ENCODE assay signal across 19 mouse cellular contexts in the genomic region with DNA sequence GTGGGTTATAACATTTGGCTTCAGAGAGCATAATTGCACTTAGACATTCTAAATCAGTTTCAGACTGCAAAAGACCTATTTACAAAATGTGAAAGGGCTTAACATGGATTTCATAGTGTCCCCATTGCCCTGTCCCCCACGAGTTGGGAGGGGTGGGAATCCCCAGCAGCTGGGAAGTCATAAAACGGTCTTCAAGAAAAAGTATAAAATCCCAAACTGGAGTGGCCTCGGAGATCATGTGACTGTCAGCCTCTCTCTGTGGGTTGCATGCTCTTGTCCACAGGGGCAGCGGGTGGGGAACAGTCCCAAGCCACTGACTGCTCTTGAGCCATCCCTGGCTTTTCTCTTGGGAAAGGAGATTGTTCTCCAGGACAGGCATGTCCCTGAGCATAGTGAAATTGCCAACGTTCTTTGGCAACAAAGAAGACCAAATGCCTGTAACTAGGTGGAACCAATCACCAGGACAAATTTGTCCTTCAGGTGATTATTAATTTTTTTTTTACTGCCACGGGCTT. TPM values are rescaled to one million over a fixed set of nuclear protein-coding genes. Genes with fewer than 3 reads are reported as not detected.
DNase-seq lines count a peak whose midpoint lies in the region; ATAC-seq and TF ChIP-seq lines count a peak whose summit lies in the region.
"Had no signal": no experiment of that assay in that cellular context is flagged by ENCODE, and none has a peak within 500 bp of the region (broad histone marks: within the 10 kb centered on the region; RNA-seq: fewer than 3 reads in every experiment).

No protein-coding gene starts in this region.

- no peaks in the 10 kb centered on the region for H3K27me3 ChIP-seq in heart, embryonic 15.5 days
- no peaks in the 10 kb centered on the region for H3K27me3 ChIP-seq in lung, embryonic 16.5 days (ENCODE audit: control insufficient read depth, insufficient read depth, low read depth, low read length)
- no peaks in the 10 kb centered on the region for H3K27me3 ChIP-seq in kidney, postnatal 0 days (ENCODE audit: insufficient read depth, low read length)
- no peaks in the 10 kb centered on the region; the same call in 1 of the 2 replicates for H3K27me3 ChIP-seq in neural tube, embryonic 15.5 days (replicated peaks)

- peaks cover 57% of the 10 kb centered on the region for H3K4me1 ChIP-seq in heart, embryonic 15.5 days (replicated peaks)
- peaks cover 24% of the 10 kb centered on the region for H3K4me1 ChIP-seq in lung, embryonic 16.5 days (replicated peaks; ENCODE audit: control insufficient read depth, insufficient read depth, low read length)
- H3K4me1 ChIP-seq in kidney, postnatal 0 days (replicated peaks; ENCODE audit: insufficient read depth, low read length) = peaks cover 14% of the 10 kb centered on the region; the same call in 1 of the 2 replicates
- peaks cover 13% of the 10 kb centered on the region for H3K4me1 ChIP-seq in neural tube, embryonic 15.5 days
- H3K4me1 ChIP-seq: liver, embryonic 13.5 days; megakaryocyte, embryonic 14.5 days had no signal

- peak overlapping the region; percentile 84 for H3K4me2 ChIP-seq in heart, embryonic 15.5 days
- peak overlapping the region; percentile 80; the same call in 1 of the 2 replicates for H3K4me2 ChIP-seq in lung, embryonic 16.5 days (ENCODE audit: low read depth, low read length)
- H3K4me2 ChIP-seq in kidney, postnatal 0 days (ENCODE audit: low read length) = 0 out of 2 replicates have a peak overlapping the region, but pooled peaks have one; percentile 67
- H3K4me2 ChIP-seq in neural tube, embryonic 15.5 days = 0 out of 2 replicates have a peak overlapping the region, but pooled peaks have one; percentile 6
- H3K4me2 ChIP-seq: forebrain, embryonic 12.5 days; liver, embryonic 13.5 days had no signal

- H3K36me3 ChIP-seq in heart, embryonic 15.5 days = no peaks in the 10 kb centered on the region
- H3K36me3 ChIP-seq in lung, embryonic 16.5 days (ENCODE audit: control insufficient read depth, insufficient read depth, low read length) = no peaks in the 10 kb centered on the region
- H3K36me3 ChIP-seq in kidney, postnatal 0 days (ENCODE audit: insufficient read depth, low read length) = no peaks in the 10 kb centered on the region
- no peaks in the 10 kb centered on the region for H3K36me3 ChIP-seq in neural tube, embryonic 15.5 days
- H3K36me3 ChIP-seq: forebrain, embryonic 12.5 days; hindbrain, embryonic 10.5 days; liver, embryonic 13.5 days had no signal

- no peak overlapping the region for H3K9ac ChIP-seq in heart, embryonic 15.5 days
- H3K9ac ChIP-seq in lung, embryonic 16.5 days (ENCODE audit: low read length) = no peak overlapping the region
- H3K9ac ChIP-seq in kidney, postnatal 0 days (ENCODE audit: low read depth, low read length) = no peak overlapping the region
- no peak overlapping the region for H3K9ac ChIP-seq in neural tube, embryonic 15.5 days (replicated peaks)
- H3K9ac ChIP-seq: forebrain, embryonic 12.5 days; liver, embryonic 13.5 days had no signal

- no peak for ATAC-seq in heart, embryonic 15.5 days (replicated peaks; ENCODE audit: insufficient number of reproducible peaks, insufficient read depth, low FRiP score, low read depth)
- ATAC-seq in lung, embryonic 16.5 days (ENCODE audit: low read depth) = no peak
- ATAC-seq in kidney, postnatal 0 days (replicated peaks; ENCODE audit: low FRiP score, low read depth) = no peak
- ATAC-seq in neural tube, embryonic 15.5 days (ENCODE audit: low FRiP score) = no peak
- ATAC-seq: CD4-positive, CD25-positive, alpha-beta regulatory T cell, adult 4 months; inflammation-experienced regulatory T-cells, adult 6 months had no signal

- H3K27ac ChIP-seq in heart, embryonic 15.5 days = no peak overlapping the region
- no peak overlapping the region for H3K27ac ChIP-seq in lung, embryonic 16.5 days (ENCODE audit: low read length)
- H3K27ac ChIP-seq in kidney, postnatal 0 days = no peak overlapping the region
- H3K27ac ChIP-seq in neural tube, embryonic 15.5 days (replicated peaks) = no peak overlapping the region
- H3K27ac ChIP-seq: forebrain, embryonic 12.5 days; hindbrain, embryonic 10.5 days; liver, embryonic 13.5 days had no signal

- no peak for TF ChIP-seq CTCF in kidney, postnatal 0 days (IDR thresholded peaks at IDR 0.05; ENCODE audit: low read depth)

- H3K9me3 ChIP-seq in heart, embryonic 15.5 days (replicated peaks) = no peaks in the 10 kb centered on the region
- no peaks in the 10 kb centered on the region for H3K9me3 ChIP-seq in lung, embryonic 16.5 days (ENCODE audit: control insufficient read depth, low read length)
- no peaks in the 10 kb centered on the region for H3K9me3 ChIP-seq in kidney, postnatal 0 days (replicated peaks; ENCODE audit: low read length)
- no peaks in the 10 kb centered on the region for H3K9me3 ChIP-seq in neural tube, embryonic 15.5 days (replicated peaks)
- H3K9me3 ChIP-seq: forebrain, embryonic 12.5 days; hindbrain, embryonic 10.5 days; liver, embryonic 13.5 days; megakaryocyte, embryonic 14.5 days had no signal

- H3K4me3 ChIP-seq in heart, embryonic 15.5 days = peak overlapping the region; percentile 59
- no peak overlapping the region for H3K4me3 ChIP-seq in lung, embryonic 16.5 days (ENCODE audit: low read length)
- no peak overlapping the region for H3K4me3 ChIP-seq in kidney, postnatal 0 days (replicated peaks; ENCODE audit: low read depth, low read length)
- no peak overlapping the region for H3K4me3 ChIP-seq in neural tube, embryonic 15.5 days (replicated peaks)
- H3K4me3 ChIP-seq: forebrain, embryonic 12.5 days; hindbrain, embryonic 10.5 days; liver, embryonic 13.5 days; megakaryocyte, embryonic 14.5 days had no signal

- WGBS in heart, embryonic 15.5 days = 74% methylated on average over 6 of the region's 6 CpGs
- 64% methylated on average over 6 of the region's 6 CpGs for WGBS in lung, embryonic 16.5 days
- WGBS in kidney, postnatal 0 days = 55% methylated on average over 6 of the region's 6 CpGs
- WGBS in neural tube, embryonic 15.5 days = 67% methylated on average over 6 of the region's 6 CpGs

- DNase-seq in heart, postnatal 25 days (ENCODE audit: low spot score) = no peak
- no peak for DNase-seq in lung, postnatal 25 days (ENCODE audit: low spot score)
- peak; percentile 46 for DNase-seq in kidney, postnatal 0 days (ENCODE audit: low spot score)
- no peak for DNase-seq in thymus, postnatal 4 days
- DNase-seq in cerebellum, postnatal 4 days (ENCODE audit: low spot score in 2 of 2) = no peak
- DNase-seq: adrenal gland, postnatal 14 days; cerebellum, postnatal 10 days; gastrocnemius, postnatal 10 days; liver, embryonic 13.5 days; right cerebral cortex, postnatal 14 days had no signal

- intact Hi-C loops in heart, postnatal 25 days (cut with DNase I) = no loop called here

RNA-seq across cellular contexts. Expression of a gene that starts 2.2 kb away (rescaled TPM):
- polyA plus RNA-seq in heart, embryonic 15.5 days (2015; fragmentation: Nextera tagmentation; extraction: Ambion mirVana) = 49.9 and 54.5 TPM in 2 replicates
- total RNA-seq in heart, postnatal 25 days (2021) = 10 to 100 TPM; 33.6 to 45.2 TPM
- polyA plus RNA-seq in lung, embryonic 16.5 days (2015; fragmentation: Nextera tagmentation; extraction: Ambion mirVana) = 33.3 and 33.4 TPM in 2 replicates
- polyA plus RNA-seq in kidney, postnatal 0 days (2015; fragmentation: Nextera tagmentation; extraction: Ambion mirVana) = 34.3 and 34.4 TPM in 2 replicates
- polyA plus RNA-seq in neural tube, embryonic 15.5 days (2015; fragmentation: Nextera tagmentation; extraction: Ambion mirVana) = 11.2 and 15.1 TPM in 2 replicates
- total RNA-seq: monocyte, adult 5-6 weeks had no signal
- polyA plus RNA-seq: CD4-positive, CD25-positive, alpha-beta regulatory T cell, adult 4 months; inflammation-experienced regulatory T-cells, adult 6 months had no signal

Comparison
In these comparisons a context has a peak if more than half of its experiments do, and no peak if none do; other contexts are left out.
1. H3K4me2 ChIP-seq: peak in every context shown above with its lines; median percentile 84 in heart, embryonic 15.5 days; 80 in lung, embryonic 16.5 days; 67 in kidney, postnatal 0 days; 6 in neural tube, embryonic 15.5 days.